Comparison of ENCODE assay signal across 8 mouse cellular contexts in genomic region chr1:74808078-74808477, GRCm38 (mm10). TPM values are rescaled to one million over a fixed set of nuclear protein-coding genes. Genes with fewer than 3 reads are reported as not detected.
A peak's percentile ranks its signal among the peaks of the same experiment; 100 is the strongest.
DNase-seq lines count a peak whose midpoint lies in the region; ATAC-seq and TF ChIP-seq lines count a peak whose summit lies in the region.

No protein-coding gene starts in this region.

- DNase-seq in 3134 (ENCODE audit: extremely low read depth, insufficient read length, low spot score), result peak; percentile 42
- DNase-seq in adrenal gland, postnatal 25 days, result peak; percentile 89
- DNase-seq in heart, adult 9 months (ENCODE audit: low spot score in 2 of 2), result peak; percentile 79 to 86
- peak; percentile 94 for DNase-seq in kidney, adult 9 months
- peak; percentile 97 for DNase-seq in limb, embryonic 14.5 days (ENCODE audit: low spot score)
- DNase-seq in spleen, postnatal 36 days (ENCODE audit: low spot score in 2 of 2), result peak; percentile 79 to 80

- peak; percentile 81 for ATAC-seq in embryonic facial prominence, embryonic 13.5 days (ENCODE audit: insufficient number of reproducible peaks, insufficient read depth, low FRiP score, low TSS enrichment, low read depth)
- ATAC-seq in limb, embryonic 14.5 days (ENCODE audit: low FRiP score, low read depth), result peak; percentile 91
- ATAC-seq in monocyte, adult 5-6 weeks (replicated peaks; ENCODE audit: insufficient number of reproducible peaks, low FRiP score, low TSS enrichment, poor library complexity, severe bottlenecking), result peak; percentile 90

- under 1% methylated on average over 16 of the region's 16 CpGs for WGBS in embryonic facial prominence, embryonic 13.5 days
- under 1% methylated on average over 16 of the region's 16 CpGs for WGBS in limb, embryonic 14.5 days

- peak overlapping the region; percentile 62 for H3K4me2 ChIP-seq in embryonic facial prominence, embryonic 13.5 days
- peak overlapping the region; percentile 53 for H3K4me2 ChIP-seq in limb, embryonic 14.5 days (replicated peaks; ENCODE audit: low read depth, low read length, severe bottlenecking)

- H3K4me1 ChIP-seq in embryonic facial prominence, embryonic 13.5 days, result peaks cover 51% of the 10 kb centered on the region
- peaks cover 28% of the 10 kb centered on the region for H3K4me1 ChIP-seq in limb, embryonic 14.5 days (ENCODE audit: control insufficient read depth, insufficient read depth, low read length)

- H3K9me3 ChIP-seq in embryonic facial prominence, embryonic 13.5 days, result no peaks in the 10 kb centered on the region
- H3K9me3 ChIP-seq in limb, embryonic 14.5 days (ENCODE audit: control insufficient read depth, low read length), result no peaks in the 10 kb centered on the region

- peak overlapping the region; percentile 69; the same call in 1 of the 2 replicates for H3K27ac ChIP-seq in embryonic facial prominence, embryonic 13.5 days
- no peak overlapping the region for H3K27ac ChIP-seq in limb, embryonic 14.5 days (replicated peaks; ENCODE audit: low read depth, low read length)

- no peak for TF ChIP-seq POLR2A in limb, embryonic 14.5 days (IDR thresholded peaks at IDR 0.05; ENCODE audit: borderline replicate concordance, extremely low read depth, insufficient read depth, insufficient read length)

- H3K27me3 ChIP-seq in embryonic facial prominence, embryonic 13.5 days, result peaks cover 83% of the 10 kb centered on the region
- peaks cover 49% of the 10 kb centered on the region for H3K27me3 ChIP-seq in limb, embryonic 14.5 days (ENCODE audit: control insufficient read depth, insufficient read depth, low read length)

- peak overlapping the region; percentile 33 for H3K4me3 ChIP-seq in embryonic facial prominence, embryonic 13.5 days
- peak overlapping the region; percentile 25 for H3K4me3 ChIP-seq in limb, embryonic 14.5 days (replicated peaks; ENCODE audit: low read length)

- no peaks in the 10 kb centered on the region for H3K36me3 ChIP-seq in embryonic facial prominence, embryonic 13.5 days
- H3K36me3 ChIP-seq in limb, embryonic 14.5 days (ENCODE audit: control insufficient read depth, insufficient read depth, low read length), result no peaks in the 10 kb centered on the region

- peak overlapping the region; percentile 51 for H3K9ac ChIP-seq in embryonic facial prominence, embryonic 13.5 days
- 0 out of 2 replicates have a peak overlapping the region, but pooled peaks have one; percentile 25 for H3K9ac ChIP-seq in limb, embryonic 14.5 days (ENCODE audit: low read depth, low read length, severe bottlenecking)

RNA-seq across cellular contexts. Expression of gene Wnt10a, which starts 16.8 kb away (rescaled TPM):
- total RNA-seq in adrenal gland, postnatal 25 days (2021), result 0.27 TPM in 1 of 2 replicates, not detected in the other
- 5.4 and 6.9 TPM in 2 replicates for polyA plus RNA-seq in embryonic facial prominence, embryonic 13.5 days (2015; fragmentation: Nextera tagmentation; extraction: Ambion mirVana)
- polyA plus RNA-seq in limb, embryonic 14.5 days (2012; rRNA removed), result 3.8 and 4.7 TPM in 2 replicates
- 8.3 and 9.3 TPM in 2 replicates for polyA plus RNA-seq in limb, embryonic 14.5 days (2014; fragmentation: Nextera tagmentation; extraction: Ambion mirVana)
- total RNA-seq in monocyte, adult 5-6 weeks (2017), result not detected in 3 replicates

RNA-seq across cellular contexts. Expression of gene Wnt6, which starts 36.4 kb away (rescaled TPM):
- 1.8 and 2.5 TPM in 2 replicates for total RNA-seq in adrenal gland, postnatal 25 days (2021)
- 49.1 and 55.5 TPM in 2 replicates for polyA plus RNA-seq in embryonic facial prominence, embryonic 13.5 days (2015; fragmentation: Nextera tagmentation; extraction: Ambion mirVana)
- polyA plus RNA-seq in limb, embryonic 14.5 days (2012; rRNA removed), result 39.9 and 42.8 TPM in 2 replicates
- 51.8 and 54.3 TPM in 2 replicates for polyA plus RNA-seq in limb, embryonic 14.5 days (2014; fragmentation: Nextera tagmentation; extraction: Ambion mirVana)
- total RNA-seq in monocyte, adult 5-6 weeks (2017), result 0.87 to 2.2 TPM (median 0.96 TPM) in 3 replicates

RNA-seq across cellular contexts. Expression of gene Cdk5r2, which starts 46.7 kb away (rescaled TPM):
- 4.3 and 5.1 TPM in 2 replicates for total RNA-seq in adrenal gland, postnatal 25 days (2021)
- 0.10 and 0.14 TPM in 2 replicates for polyA plus RNA-seq in embryonic facial prominence, embryonic 13.5 days (2015; fragmentation: Nextera tagmentation; extraction: Ambion mirVana)
- polyA plus RNA-seq in limb, embryonic 14.5 days (2012; rRNA removed), result 0.49 and 0.63 TPM in 2 replicates
- 0.07 and 0.10 TPM in 2 replicates for polyA plus RNA-seq in limb, embryonic 14.5 days (2014; fragmentation: Nextera tagmentation; extraction: Ambion mirVana)
- total RNA-seq in monocyte, adult 5-6 weeks (2017), result not detected in 3 replicates

RNA-seq across cellular contexts. Expression of gene Prkag3, which starts 59.1 kb away (rescaled TPM):
- not detected in 2 replicates for total RNA-seq in adrenal gland, postnatal 25 days (2021)
- 0.25 and 0.35 TPM in 2 replicates for polyA plus RNA-seq in embryonic facial prominence, embryonic 13.5 days (2015; fragmentation: Nextera tagmentation; extraction: Ambion mirVana)
- 4.3 and 5.1 TPM in 2 replicates for polyA plus RNA-seq in limb, embryonic 14.5 days (2012; rRNA removed)
- polyA plus RNA-seq in limb, embryonic 14.5 days (2014; fragmentation: Nextera tagmentation; extraction: Ambion mirVana), result 1.4 and 2.5 TPM in 2 replicates
- total RNA-seq in monocyte, adult 5-6 weeks (2017), result not detected in 3 replicates

Comparison
In these comparisons a context has a peak if more than half of its experiments do, and no peak if none do; other contexts are left out.
1. DNase-seq: peak in every context shown above with its lines; median percentile 97 in limb, embryonic 14.5 days; 94 in kidney, adult 9 months; 89 in adrenal gland, postnatal 25 days; 82 in heart, adult 9 months; 80 in spleen, postnatal 36 days; 42 in 3134.